Mouse (Mus musculus) heart, embryonic 13.5 days (tissue): ENCODE measurements around the gene Sohlh1. TPM values are rescaled to one million over a fixed set of nuclear protein-coding genes. Genes with fewer than 3 reads are reported as not detected.

Experiments used
- ATAC-seq: fragments of 200-750 bp; cut with Nextera tagmentation; 2 replicates; pipeline ENCODE4 v1.8.0; 2017; ENCODE audit warnings: moderate TSS enrichment; ENCODE audit not compliant: insufficient number of reproducible peaks, low FRiP score, low TSS enrichment; ENCODE audit errors: extremely low read depth
- H3K27ac ChIP-seq: fragments of 300-500 bp; sonication (generic); replicated peaks from 2 replicates; pipeline ENCODE4 v1.5.1; 2015; ENCODE audit warnings: moderate library complexity, mild to moderate bottlenecking, inconsistent platforms
- H3K27me3 ChIP-seq: fragments of 300-500 bp; sonication (generic); replicated peaks from 2 replicates; pipeline ENCODE4 v1.6.1; 2015; ENCODE audit warnings: mild to moderate bottlenecking, inconsistent platforms
- H3K36me3 ChIP-seq: fragments of 300-500 bp; sonication (generic); 2 replicates; pipeline ENCODE4 v1.6.1; 2015; ENCODE audit warnings: mild to moderate bottlenecking, inconsistent platforms
- H3K4me1 ChIP-seq: fragments of 300-500 bp; sonication (generic); 2 replicates; pipeline ENCODE4 v1.6.1; 2015; ENCODE audit warnings: inconsistent platforms
- H3K4me2 ChIP-seq: fragments of 300-500 bp; sonication (generic); 2 replicates; pipeline ENCODE4 v1.6.1; 2015; ENCODE audit warnings: inconsistent platforms, mild to moderate bottlenecking, moderate library complexity
- H3K4me3 ChIP-seq: fragments of 300-500 bp; sonication (generic); 2 replicates; pipeline ENCODE4 v1.5.1; 2015; ENCODE audit warnings: moderate library complexity, mild to moderate bottlenecking, inconsistent platforms
- H3K9ac ChIP-seq: fragments of 300-500 bp; sonication (generic); 2 replicates; pipeline ENCODE4 v1.6.1; 2015; ENCODE audit warnings: inconsistent platforms, mild to moderate bottlenecking, moderate library complexity
- H3K9me3 ChIP-seq: fragments of 300-500 bp; sonication (generic); 2 replicates; pipeline ENCODE4 v1.6.1; 2016; ENCODE audit warnings: inconsistent platforms
- WGBS: fragments of 180-500 bp; shearing (Covaris S2); methylation state at CpG from one replicate; pipeline ENCODE4 v1.1.7; 2015; ENCODE audit warnings: mixed read lengths; 5-methylcytosine and 5-hydroxymethylcytosine counted together
- polyA plus RNA-seq: library from polyadenylated mRNA; unstranded; fragments of >200 nt; fragmentation: Nextera tagmentation; extraction: Ambion mirVana; gene quantifications from 2 replicates; pipeline ENCODE4 v1.2.1, GENCODE M21; 2015

Sohlh1 gene
- polyA plus RNA-seq, 1 experiment from 2014 or later: not detected

DNA sequence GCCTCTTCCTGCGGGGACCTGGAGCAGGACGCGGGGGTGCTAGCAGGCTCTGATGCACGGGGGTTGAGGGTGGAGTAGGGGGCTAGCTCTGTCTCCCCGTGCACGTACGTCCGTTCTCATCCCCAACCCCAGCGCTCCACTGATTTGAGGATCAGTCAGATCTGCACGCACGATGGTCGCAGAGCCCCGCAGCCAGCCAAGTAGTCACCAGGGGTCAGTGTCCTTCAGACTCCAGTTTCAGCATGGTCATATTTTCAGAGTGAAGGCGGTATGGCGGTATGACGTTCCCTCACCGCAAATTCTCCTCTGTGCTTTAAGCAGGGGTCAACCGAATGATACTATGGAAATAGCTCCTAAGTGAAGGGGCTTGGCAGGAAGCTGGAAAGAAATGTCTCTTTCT, 17.2 kb upstream of the Sohlh1 start:
- Histone ChIP-seq H3K4me3 (peak overlapping the region; percentile 54), H3K36me3 (no peaks in the 10 kb centered on the region), H3K4me2 (peak overlapping the region; percentile 91), H3K4me1 (peaks cover 13% of the 10 kb centered on the region), H3K9me3 (no peaks in the 10 kb centered on the region), H3K27me3 (peaks cover 89% of the 10 kb centered on the region), H3K9ac (no peak overlapping the region), H3K27ac (no peak overlapping the region)
- WGBS: 5% methylated on average over 18 of the region's 18 CpGs
- ATAC-seq: no peak

DNA sequence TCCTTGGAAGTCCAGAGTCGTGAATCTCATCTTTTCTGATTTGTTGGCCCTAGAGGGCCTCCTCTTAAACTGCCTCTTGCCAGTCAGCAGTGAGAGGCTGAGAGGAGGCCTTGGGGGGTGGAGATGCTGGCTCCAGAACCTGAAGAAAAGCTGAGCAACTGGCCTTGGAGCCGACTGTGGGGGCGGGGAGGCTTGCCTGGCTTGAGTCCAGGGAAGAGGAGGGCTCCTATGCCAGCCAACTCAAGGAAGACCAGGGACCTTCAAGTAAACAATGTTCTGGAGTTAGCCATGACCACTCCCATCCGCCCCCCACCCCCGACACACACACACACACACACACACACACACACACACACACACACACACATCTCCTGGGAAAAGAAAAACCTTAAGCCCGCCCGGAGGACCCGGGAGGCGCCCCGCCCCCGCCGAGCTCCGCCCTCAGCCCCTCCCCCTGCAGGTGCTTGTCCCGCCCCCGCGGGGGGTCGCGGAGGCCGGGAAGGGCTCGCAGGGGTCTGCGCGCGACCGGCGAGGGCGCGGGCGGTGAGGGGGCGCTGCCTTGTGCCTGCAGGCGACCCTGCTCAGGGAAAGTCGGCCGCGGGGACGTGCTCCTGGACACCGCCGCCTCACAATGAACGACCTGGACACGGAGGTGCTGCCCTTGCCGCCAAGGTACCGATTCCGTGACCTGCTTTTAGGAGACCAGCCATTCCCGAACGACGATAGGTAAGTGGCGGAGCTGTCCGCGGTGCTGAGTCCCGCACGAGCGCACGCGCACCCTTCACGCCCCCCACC, 16.5 kb upstream of the Sohlh1 start, which contains the start of gene Kcnt1:
Gene Kcnt1, plus strand, starts transcription at position 398 of the 795 bp plus-strand sequence.
- Histone ChIP-seq H3K4me3 (peak within 1 kb of the TSS; percentile 54), H3K27ac (no peak within 1 kb of the TSS), H3K36me3 (no peaks in the 10 kb centered on the region), H3K9me3 (no peaks in the 10 kb centered on the region), H3K4me2 (peak within 1 kb of the TSS; percentile 91), H3K4me1 (peaks cover 13% of the 10 kb centered on the region), H3K9ac (no peak within 1 kb of the TSS), H3K27me3 (peaks cover 82% of the 10 kb centered on the region)
- ATAC-seq: no peak
- WGBS: 1% methylated on average over 44 of the region's 53 CpGs

DNA sequence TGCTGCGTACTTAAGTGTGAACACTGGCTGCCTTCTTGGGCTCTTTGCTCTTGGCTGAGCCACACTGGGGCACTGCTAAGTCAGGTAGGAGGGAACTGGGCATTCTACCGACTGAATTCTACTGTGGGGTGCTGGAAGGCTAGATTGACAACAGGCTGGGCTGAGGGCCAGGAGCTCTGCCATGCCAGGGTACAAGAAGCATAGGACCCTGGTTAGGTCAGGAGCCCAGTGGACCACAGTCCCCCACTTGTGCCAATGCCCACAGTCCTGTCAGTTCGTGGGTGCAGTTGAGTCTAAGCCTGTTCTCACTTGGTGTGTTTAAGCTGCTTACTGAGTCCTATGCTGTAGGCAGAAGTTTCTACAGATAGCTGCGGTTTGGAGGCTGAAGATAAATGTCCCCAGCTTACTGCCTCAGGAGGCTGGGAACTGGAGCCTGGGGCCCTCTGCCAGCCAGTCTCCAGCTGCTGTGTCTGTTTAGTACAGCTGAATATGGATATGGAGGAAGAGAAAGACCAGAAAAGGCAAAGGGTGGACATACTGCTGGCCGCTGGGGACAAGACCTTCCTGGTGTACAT, 15.7 kb upstream of the Sohlh1 start:
- H3K9me3 ChIP-seq: no peaks in the 10 kb centered on the region
- H3K4me2 ChIP-seq: peak overlapping the region; percentile 91
- peaks cover 75% of the 10 kb centered on the region for H3K27me3 ChIP-seq
- H3K4me1 ChIP-seq: peaks cover 13% of the 10 kb centered on the region
- WGBS: 54% methylated on average over 5 of the region's 5 CpGs
- no peak overlapping the region for H3K27ac ChIP-seq
- peak overlapping the region; percentile 54; the same call in 1 of the 2 replicates for H3K4me3 ChIP-seq
- no peaks in the 10 kb centered on the region for H3K36me3 ChIP-seq
- no peak for ATAC-seq
- no peak overlapping the region for H3K9ac ChIP-seq

DNA sequence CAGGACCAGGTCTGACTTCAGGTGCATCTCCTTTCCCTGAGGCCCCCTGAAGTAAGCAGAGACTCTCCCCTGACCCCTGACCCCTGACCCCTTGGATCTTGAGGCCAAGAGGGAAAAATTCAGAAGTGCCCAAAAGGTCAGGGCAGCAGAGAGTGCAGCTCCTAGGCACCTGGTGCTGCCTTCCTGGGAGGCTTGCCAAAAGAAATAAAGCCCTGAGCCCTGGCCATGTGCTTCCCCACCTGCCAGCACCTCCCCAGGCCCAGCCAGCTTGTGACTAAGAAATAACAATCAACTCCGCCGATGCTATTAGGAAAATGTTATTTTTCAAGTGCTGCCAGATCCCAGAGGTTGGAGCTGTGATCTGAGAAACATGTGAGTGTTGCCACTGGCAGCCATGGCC, 15.0 kb upstream of the Sohlh1 start:
- 72% methylated on average over 2 of the region's 2 CpGs for WGBS
- H3K27me3 ChIP-seq: peaks cover 67% of the 10 kb centered on the region
- peaks cover 13% of the 10 kb centered on the region for H3K4me1 ChIP-seq
- H3K27ac ChIP-seq: no peak overlapping the region
- no peak overlapping the region for H3K4me2 ChIP-seq
- H3K9ac ChIP-seq: no peak overlapping the region
- ATAC-seq: no peak
- no peaks in the 10 kb centered on the region for H3K36me3 ChIP-seq
- no peak overlapping the region for H3K4me3 ChIP-seq
- no peaks in the 10 kb centered on the region for H3K9me3 ChIP-seq

DNA sequence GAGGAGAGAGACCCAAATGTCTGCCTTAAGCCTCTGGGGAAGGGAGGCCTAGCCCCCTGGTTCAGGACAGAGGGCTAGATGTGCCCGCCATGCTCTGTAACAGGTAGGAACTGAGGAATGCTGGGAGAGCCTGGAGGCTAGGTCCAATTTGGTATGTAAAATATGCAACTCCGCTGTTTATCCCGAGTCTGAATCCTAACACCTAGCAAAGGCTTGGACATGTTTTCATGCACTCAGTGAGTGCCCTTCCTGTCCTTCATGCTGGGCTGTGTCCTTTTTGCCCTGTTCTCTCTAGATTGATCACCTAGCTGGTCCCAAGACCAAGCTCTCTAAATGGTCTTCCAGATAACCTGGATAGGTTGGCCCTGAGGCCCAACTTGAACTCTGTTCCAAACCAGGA, 12.8 kb upstream of the Sohlh1 start:
- ATAC-seq: no peak
- Histone ChIP-seq H3K9me3 (no peaks in the 10 kb centered on the region), H3K4me3 (no peak overlapping the region), H3K9ac (no peak overlapping the region), H3K36me3 (no peaks in the 10 kb centered on the region), H3K27me3 (peaks cover 46% of the 10 kb centered on the region), H3K27ac (no peak overlapping the region), H3K4me2 (no peak overlapping the region), H3K4me1 (peaks cover 13% of the 10 kb centered on the region)
- 70% methylated on average over 3 of the region's 3 CpGs for WGBS

DNA sequence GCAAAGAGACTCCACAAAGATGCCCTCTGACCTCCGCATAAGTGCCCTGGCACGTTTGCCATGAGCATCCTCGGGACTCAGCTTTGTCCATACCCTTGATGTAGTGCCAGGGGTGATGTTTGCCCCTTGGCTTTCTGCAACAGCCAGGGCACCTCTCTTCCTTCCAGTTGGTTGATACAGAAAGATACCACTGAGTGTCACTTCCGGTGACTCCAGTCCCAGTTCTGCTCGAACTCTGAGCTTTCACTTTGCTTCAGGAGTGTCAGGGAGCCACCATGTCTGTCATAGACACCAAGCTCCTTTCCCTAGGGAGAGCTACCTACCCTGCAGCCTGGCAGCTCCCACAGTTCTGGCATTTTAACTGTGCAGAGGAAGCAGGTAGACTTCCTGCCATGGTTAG, 7.0 kb upstream of the Sohlh1 start:
- Histone ChIP-seq H3K4me1 (no peaks in the 10 kb centered on the region), H3K4me2 (no peak overlapping the region), H3K27me3 (no peaks in the 10 kb centered on the region; the same call in 1 of the 2 replicates), H3K9me3 (no peaks in the 10 kb centered on the region), H3K36me3 (no peaks in the 10 kb centered on the region), H3K9ac (no peak overlapping the region), H3K4me3 (no peak overlapping the region), H3K27ac (no peak overlapping the region)
- ATAC-seq: no peak
- 64% methylated on average over 5 of the region's 5 CpGs for WGBS

DNA sequence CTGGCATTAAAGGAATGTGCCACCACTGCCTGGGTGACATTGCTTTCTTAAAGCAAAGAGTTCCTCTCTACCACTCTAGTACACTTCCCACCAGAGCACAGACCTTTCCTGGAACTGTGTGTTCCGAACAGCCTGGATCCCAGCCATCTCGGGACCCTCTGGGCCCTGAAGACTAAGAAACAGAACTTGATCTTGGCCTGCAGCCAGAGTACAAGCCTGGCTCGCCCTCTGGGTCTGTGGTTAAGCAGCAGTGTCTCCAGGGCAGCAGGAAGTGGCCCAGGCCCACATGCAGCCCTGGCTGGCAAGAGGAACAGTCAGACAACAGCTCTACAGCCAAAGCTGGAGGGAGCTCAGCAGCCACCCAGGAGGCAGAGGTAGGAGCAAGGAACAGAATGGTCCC, 5.6 kb upstream of the Sohlh1 start:
- Histone ChIP-seq H3K36me3 (no peaks in the 10 kb centered on the region), H3K4me2 (no peak overlapping the region), H3K4me3 (no peak overlapping the region), H3K9ac (no peak overlapping the region), H3K4me1 (no peaks in the 10 kb centered on the region), H3K9me3 (no peaks in the 10 kb centered on the region), H3K27me3 (no peaks in the 10 kb centered on the region; the same call in 1 of the 2 replicates), H3K27ac (no peak overlapping the region)
- no peak for ATAC-seq
- WGBS: 50% methylated on average over 3 of the region's 3 CpGs

DNA sequence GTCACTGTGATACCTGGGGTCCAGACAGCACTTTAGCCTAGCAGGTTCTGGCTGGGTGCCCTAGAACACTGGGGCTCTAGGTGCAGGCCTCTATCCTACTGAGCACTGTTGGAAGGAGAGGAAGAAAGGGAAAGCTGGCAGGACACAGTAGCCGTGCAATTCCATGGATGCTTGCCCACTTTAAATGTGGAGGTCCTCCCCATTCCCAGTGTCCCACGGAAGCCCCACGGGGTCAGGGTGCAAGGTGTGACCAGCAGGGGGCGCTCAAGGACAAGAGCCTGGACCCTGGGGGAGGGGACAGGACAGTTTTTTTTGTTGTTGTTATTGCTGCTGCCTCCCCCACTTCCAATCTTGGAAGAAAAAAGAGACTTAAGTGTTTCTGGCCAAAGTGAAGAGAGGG, 3.3 kb upstream of the Sohlh1 start:
- ATAC-seq: no peak
- Histone ChIP-seq H3K4me1 (no peaks in the 10 kb centered on the region), H3K9ac (no peak overlapping the region), H3K27me3 (no peaks in the 10 kb centered on the region; the same call in 1 of the 2 replicates), H3K27ac (no peak overlapping the region), H3K9me3 (no peaks in the 10 kb centered on the region), H3K4me2 (no peak overlapping the region), H3K36me3 (no peaks in the 10 kb centered on the region), H3K4me3 (no peak overlapping the region)
- WGBS: 15% methylated on average over 4 of the region's 4 CpGs

DNA sequence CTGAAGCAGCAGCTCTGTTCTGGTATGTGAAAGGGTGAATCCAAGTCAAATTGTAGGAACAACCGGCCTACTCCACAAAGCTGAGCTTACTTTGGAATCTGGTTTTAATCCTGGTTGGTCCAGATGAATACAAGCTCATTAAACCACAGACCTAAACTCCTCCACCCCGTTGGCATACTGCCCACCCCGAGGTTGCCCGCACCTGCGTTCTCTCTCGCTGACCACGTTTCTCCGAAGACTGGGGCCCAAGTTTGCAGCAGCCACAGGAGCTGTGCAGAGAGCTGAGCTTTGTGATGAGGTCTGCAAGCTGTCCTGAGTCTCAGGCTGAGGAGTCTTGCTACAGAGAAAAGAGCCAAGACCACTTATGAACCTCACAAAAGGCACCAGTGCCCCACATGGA, 532 bp downstream of the Sohlh1 start:
- H3K4me3 ChIP-seq: no peak overlapping the region
- 74% methylated on average over 8 of the region's 8 CpGs for WGBS

DNA sequence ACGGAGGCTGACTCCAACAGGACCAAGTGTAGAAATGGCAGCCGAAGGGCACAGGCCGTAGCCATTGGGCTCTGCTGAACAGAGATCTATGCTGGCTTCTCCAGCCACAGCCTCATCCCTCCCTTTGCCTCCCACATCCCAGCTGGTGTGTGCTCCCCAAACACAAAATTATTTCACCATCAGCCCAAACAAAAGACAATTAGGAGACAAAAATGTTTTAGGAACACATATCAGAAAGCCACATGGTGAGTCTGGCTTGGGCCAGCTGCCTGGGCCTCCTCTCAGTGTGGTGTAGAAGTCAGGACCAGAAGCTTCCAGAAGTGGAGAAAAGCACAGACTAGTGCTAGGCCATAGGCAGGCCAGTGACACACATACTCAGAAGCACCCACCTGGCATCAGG, 3.0 kb downstream of the Sohlh1 start:
- H3K27me3 ChIP-seq: peaks cover 20% of the 10 kb centered on the region
- no peaks in the 10 kb centered on the region for H3K36me3 ChIP-seq
- H3K4me1 ChIP-seq: no peaks in the 10 kb centered on the region
- 82% methylated on average over 3 of the region's 3 CpGs for WGBS
- H3K4me3 ChIP-seq: no peak overlapping the region
- no peak overlapping the region for H3K4me2 ChIP-seq
- no peak for ATAC-seq
- H3K9me3 ChIP-seq: no peaks in the 10 kb centered on the region
- no peak overlapping the region for H3K27ac ChIP-seq
- no peak overlapping the region for H3K9ac ChIP-seq

More for the DNA sequence above, 532 bp downstream of the Sohlh1 start:
- Histone ChIP-seq H3K36me3 (no peaks in the 10 kb centered on the region), H3K9ac (no peak overlapping the region), H3K27ac (no peak overlapping the region), H3K9me3 (no peaks in the 10 kb centered on the region), H3K4me1 (no peaks in the 10 kb centered on the region), H3K4me2 (no peak overlapping the region), H3K27me3 (peaks cover 11% of the 10 kb centered on the region; the same call in 1 of the 2 replicates)
- no peak for ATAC-seq

DNA sequence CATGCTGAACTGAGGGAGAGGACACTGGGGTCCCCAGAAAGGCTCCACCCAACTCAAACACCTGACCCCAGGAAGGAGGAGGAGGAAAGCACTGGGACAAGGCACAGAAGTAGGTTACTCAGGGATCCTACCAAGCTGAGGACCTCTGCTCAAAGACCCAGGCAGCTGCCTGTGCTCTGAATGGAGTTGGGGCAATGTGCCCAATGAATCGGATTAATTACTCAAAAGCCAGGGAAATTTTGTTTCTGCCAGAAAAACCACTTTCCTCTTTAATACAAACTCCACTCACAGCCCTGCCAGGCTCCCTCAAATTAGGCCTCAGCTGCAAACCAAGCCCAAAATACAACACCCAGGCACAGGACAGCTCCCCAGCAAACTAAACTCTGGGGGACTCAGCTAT, 4.3 kb downstream of the Sohlh1 start:
- Histone ChIP-seq H3K9me3 (no peaks in the 10 kb centered on the region), H3K4me1 (no peaks in the 10 kb centered on the region), H3K9ac (no peak overlapping the region), H3K27ac (no peak overlapping the region), H3K36me3 (no peaks in the 10 kb centered on the region), H3K4me2 (no peak overlapping the region), H3K4me3 (no peak overlapping the region), H3K27me3 (peaks cover 20% of the 10 kb centered on the region)
- ATAC-seq: no peak
- 47% methylated on average over 1 of the region's 1 CpGs for WGBS

DNA sequence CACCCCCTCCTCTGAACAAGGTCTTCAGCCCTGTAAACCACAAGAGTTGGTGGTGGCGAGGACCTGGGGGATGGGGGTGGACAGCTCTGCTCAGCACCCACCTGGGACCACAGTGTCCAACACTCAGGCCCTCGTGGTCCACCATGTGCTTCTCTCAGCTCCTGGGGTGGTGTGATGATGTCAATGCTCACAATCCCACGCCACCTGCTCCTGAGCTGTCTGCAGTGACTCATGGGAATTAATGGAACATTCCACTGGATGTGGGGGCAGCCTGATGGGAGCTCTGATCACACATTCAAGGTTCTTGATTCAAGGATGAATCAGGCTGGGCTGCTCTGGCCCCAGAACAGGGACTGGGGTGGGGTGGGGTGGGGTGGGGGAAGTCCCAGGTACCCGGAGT, 4.9 kb downstream of the Sohlh1 start:
- H3K36me3 ChIP-seq: no peaks in the 10 kb centered on the region
- 59% methylated on average over 4 of the region's 4 CpGs for WGBS
- no peak overlapping the region for H3K27ac ChIP-seq
- H3K9ac ChIP-seq: no peak overlapping the region
- no peak for ATAC-seq
- no peaks in the 10 kb centered on the region for H3K4me1 ChIP-seq
- no peaks in the 10 kb centered on the region for H3K9me3 ChIP-seq
- H3K27me3 ChIP-seq: peaks cover 21% of the 10 kb centered on the region
- no peak overlapping the region for H3K4me3 ChIP-seq
- H3K4me2 ChIP-seq: no peak overlapping the region
